Mouse (Mus musculus) brain, embryonic 18.5 days (tissue): ENCODE measurements around the gene Sec62.

Experiments used
- DNase-seq: peaks from one replicate; pipeline ENCODE4 v3.0.0-alpha.2; 2012; ENCODE audit warnings: low read depth, low spot score

Sec62 gene

GRCm38 (mm10) chr3:30792737-30793402 is at the start of gene Sec62:
TSS of gene Sec62 (plus strand) at chr3:30792875.
- DNase-seq, result peak; percentile 77

GRCm38 (mm10) chr3:30742891-30743290 is 49.8 kb upstream of the Sec62 start:
- DNase-seq, result no peak

DNA sequence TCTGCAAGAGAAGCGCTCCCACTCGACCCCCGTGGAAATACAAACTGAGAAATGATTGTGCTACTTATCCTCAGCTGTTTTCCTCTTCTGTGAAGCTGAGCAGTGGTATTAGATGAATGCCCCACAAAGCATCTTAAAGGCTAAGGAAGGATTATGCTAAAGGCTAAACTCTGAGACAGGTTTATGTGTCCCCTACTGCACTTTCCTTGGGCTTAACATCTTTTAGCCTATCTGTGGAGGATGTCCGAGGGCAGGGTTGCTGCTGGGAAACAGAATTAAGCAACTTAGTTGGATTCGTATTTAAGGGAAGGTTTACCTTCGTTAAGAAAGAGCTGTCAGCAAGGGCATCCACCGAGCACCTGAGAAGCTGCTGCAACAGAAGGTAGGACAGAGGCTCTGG is 46.7 kb upstream of the Sec62 start, which contains the start of gene Samd7:
Samd7 (plus strand) TSS at position 288 of the 400 bp plus-strand sequence.
- DNase-seq, result no peak

DNA sequence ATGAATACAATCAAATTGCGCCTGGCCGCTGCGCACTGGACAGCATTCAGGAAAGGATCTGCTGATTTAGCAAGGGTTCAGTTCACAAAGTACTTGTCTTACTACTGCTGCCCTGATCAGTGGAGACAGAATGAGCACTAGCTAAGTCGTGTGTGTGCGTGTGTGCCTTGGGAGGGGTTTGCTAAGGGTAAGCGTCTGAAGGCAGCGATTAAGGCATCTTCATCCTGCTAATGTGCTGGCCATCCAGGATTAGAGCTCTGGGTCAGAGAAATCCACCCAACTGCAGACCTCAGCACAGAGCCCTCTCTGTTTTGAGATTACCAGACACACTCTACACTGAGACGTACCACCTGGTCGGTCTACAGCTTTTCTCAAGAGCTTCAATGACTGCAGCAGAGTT is 44.4 kb upstream of the Sec62 start:
- no peak for DNase-seq

DNA sequence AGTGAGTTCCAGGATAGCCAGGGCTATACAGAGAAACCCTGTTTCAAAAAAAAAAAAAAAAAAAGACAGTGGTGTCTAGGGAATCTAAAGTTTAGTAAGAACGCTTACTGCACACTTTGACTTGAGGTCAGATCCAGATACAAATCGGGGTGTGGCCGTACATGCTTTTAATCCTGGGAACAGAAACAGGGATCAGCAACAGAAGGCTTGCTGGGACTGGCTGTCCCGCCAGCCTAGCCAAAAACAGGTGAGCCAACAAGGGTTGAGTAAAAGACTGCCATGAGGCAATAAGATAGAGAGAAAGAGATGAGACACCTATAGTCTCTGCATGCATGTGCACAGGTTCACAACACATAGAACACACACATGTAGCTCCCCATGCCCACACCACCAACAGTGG is 38.0 kb upstream of the Sec62 start:
- no peak for DNase-seq

GRCm38 (mm10) chr3:30764877-30765276 is 27.8 kb upstream of the Sec62 start:
- DNase-seq, result no peak

DNA sequence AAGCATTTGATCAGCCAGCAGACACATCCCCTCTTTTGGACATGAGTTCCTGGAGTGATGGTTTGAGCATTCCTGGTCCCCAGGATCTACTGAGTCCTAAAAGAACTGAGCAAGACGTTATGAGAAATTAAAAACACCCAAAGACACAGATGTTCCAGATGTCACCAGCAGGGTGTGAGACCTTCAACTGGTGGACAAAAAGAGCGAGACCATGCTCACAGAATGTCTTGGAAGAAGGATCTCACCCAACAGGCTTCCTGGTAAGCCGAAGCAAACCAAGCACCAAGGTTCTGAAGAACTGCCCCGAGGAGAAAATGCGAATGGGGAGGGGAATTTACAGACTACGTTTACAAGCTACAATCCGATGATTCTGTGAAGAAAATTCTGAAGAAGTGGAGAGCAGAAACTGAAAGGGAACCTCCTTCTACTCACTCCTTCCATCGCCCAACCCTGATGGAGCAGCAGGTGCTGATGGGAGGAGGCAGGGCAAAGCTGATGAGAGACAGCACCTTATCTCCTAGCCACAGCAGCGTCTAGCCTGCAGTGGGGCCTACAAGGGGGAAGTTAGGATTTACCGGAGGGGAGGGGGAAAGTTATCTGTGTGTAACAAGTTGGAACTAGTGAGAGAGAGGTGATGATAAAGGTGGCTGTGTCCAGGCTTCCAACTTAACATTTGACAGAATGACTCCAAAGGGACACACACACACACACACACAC is 27.2 kb upstream of the Sec62 start:
- DNase-seq, result no peak

GRCm38 (mm10) chr3:30766177-30766576 is 26.5 kb upstream of the Sec62 start:
- DNase-seq, result no peak

- DNase-seq, result no peak
Observed at GRCm38 (mm10) chr3:30767271-30767670, 25.4 kb upstream of the Sec62 start.

DNA sequence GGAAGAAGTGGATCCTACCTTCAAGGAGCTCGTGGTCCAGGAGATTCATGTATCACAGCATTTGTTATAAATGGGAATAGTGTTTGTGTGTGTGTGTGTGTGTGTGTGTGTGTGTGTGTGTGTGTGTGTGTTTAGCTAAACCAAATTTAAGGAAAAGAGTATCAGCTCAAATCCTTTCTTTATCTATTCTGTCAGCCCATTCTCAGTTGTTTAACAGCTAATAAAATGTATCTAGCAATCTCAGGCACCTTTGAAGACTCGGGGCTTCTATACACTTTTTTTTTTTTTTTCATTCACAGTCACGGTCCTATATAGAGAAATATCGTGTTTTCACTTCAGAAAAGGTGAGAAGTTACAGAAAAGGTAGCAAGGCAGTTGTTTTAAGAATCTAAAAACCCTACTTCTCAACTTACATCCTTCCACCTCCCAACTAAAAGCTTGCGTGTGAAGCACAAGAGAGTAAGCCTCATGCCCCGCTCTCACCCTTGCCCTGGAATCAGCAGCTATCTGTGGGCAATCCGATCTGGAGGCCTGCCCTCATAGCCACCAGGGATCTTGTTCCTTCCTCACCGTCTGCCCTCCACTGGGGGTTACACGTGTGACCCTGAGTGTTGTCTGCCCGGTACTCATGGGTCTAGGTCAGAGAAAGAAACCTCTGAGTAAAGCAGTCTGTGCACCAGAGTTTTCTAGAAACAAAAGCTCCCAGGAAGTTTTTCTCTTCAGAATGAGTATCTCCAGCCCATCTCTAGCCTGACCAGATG is 22.7 kb upstream of the Sec62 start:
- DNase-seq, result no peak

GRCm38 (mm10) chr3:30771560-30771959 is 21.1 kb upstream of the Sec62 start:
- DNase-seq, result no peak

DNA sequence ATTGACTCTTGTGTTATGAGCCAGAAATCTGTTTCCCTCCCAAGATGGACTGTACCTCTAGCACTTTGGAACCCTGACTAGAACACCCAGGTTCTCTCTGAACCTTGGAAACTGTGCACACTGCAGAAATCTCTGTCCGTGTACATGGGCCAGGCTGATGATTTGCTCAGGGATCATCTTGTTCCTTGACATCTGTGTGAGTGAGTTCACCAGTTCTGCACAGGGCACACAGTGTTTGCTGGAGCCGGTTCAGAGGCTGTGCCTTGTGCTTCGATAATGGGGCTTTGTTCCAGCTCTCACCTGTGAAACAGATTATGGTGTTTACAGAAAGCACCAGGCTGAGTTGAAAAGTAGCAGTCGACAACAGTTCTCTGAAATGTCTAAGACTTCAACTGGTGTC is 20.0 kb upstream of the Sec62 start:
- DNase-seq, result no peak

DNA sequence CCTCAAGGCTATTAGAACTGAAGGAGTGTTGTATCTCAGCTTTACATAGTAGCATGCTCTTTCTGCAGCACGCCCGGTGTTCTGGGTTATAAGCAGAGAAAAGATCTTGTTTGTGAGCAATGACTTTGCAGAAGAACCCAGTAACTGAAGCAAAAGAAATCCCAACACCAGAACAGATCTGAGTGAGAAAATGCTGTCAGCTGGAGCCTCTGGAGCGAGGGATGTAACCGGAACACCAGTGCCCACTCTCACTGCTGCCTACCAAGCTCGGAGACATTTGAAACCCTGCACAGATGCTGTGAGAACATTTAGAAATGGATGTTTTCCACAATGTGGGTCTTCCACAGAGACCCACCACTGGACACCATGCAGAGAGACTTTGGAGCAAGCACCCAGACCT is 18.0 kb upstream of the Sec62 start:
- DNase-seq, result no peak

DNA sequence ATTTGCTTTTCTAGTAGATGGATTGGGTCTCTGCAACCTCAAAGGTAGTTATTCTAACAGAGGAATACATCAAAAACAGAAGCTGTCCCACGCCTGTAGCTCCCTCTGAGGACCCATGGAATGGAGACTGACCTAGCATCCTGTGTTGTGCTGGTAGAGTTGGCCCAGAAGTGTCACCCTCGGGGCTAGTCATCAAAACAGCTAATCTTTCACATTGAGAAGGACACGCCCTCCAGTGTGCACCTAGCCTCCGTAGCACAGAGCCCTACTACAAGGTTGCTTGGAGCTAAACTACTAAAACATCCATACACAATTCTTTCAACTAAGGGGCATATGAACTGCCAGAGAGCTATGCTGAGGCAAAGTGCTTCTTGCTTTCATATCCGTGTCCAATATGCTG is 14.7 kb upstream of the Sec62 start:
- no peak for DNase-seq

DNA sequence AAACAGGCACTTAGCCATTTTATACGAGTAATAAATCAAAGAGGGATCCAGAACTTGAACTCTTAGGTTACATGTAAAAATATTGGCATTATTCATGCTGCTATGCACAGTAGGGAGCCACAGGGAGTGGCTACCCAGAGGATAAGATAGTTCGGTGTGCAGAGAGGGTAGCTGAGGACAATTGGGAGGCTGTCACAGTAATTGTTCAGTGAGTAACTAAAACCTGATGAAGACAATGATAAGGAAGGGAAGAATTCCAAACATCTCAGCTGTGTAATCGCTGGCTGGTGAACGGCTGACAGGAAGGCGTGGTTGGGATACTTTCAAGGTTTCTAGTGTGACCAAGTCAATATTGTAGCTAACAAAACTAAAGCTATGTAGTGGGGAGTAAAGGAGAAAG is 4.1 kb upstream of the Sec62 start:
- DNase-seq, result no peak

GRCm38 (mm10) chr3:30793403-30794221 is 937 bp downstream of the Sec62 start:
- peak; percentile 4 for DNase-seq

DNA sequence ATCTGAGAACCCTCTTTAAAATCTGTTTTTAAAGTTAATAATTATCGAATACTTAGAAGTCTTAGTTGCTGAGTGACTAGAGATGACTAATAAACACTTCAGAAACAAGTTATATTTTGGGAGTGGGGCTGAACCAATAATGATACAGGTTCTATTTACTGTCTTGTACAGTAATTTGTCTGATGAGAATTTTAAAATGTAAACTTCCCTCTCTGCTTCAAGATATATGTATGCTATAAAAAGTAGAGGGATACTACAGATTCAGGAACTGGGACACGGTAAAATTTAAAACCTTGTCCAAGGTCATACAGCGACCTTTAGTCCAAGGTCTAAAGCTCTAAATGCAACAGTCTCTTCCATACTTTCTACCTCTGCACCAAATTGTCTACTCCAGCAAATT is 9.5 kb downstream of the Sec62 start:
- DNase-seq, result no peak

DNA sequence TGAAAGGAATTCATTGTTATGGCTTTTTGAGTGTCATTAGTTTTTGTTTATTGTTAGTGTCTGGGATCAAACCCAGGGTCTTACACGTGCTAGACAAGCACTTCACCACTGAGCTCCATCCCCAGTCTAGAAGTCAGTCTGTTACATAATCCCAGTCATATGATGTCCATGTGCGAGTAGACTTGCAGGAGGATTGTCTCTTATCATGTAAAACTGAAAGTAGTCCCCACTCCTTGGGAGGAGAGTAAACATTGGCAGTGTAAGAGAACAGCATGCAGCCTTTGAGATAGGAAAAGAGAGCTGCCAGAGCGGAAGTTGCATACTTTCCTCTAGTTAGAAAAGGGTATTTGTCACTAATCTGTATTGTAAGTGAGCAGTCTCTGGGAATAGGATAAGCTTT is 20.2 kb downstream of the Sec62 start:
- no peak for DNase-seq

DNA sequence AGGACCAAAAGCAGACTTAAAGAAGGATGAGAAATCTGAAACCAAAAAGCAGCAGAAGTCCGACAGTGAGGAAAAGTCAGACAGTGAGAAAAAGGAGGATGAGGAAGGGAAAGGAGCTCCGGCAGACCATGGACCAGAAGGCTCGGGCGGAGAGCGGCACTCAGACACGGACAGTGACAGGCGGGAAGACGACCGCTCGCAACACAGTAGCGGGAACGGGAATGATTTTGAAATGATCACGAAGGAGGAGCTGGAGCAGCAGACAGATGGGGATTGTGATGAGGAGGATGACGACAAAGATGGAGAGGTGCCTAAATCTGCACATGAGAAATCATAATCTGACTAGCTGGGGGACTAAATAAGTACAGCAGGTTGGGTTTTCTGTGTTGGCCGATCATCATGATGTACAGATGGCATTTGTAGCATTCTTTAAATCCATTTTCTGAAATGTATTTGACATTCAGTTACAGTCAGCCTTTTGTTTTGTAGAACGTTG is 26.0 kb downstream of the Sec62 start:
- no peak for DNase-seq

DNA sequence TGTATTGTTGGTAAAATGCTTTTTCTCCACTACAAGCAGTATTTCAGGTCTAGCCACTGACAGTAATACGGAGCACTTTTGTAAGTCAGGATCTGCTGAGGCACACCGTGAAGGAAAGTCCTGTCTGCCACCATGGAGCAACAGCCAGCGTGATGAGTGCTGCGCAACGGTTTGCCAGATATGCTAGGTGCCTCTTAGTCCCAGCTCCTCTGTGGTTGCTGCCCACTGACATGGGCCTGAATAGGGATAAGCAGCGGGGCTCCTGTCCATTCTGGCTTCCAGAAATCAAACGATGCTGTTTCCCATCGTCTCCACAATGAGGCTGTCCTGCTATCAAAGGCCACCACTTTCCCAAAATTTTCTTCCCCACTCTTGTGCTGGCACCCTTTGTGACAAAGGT is 29.5 kb downstream of the Sec62 start:
- DNase-seq, result no peak

- no peak for DNase-seq
Observed at GRCm38 (mm10) chr3:30826069-30826468, 33.4 kb downstream of the Sec62 start.
